Mouse (Mus musculus): ENCODE results near the gene Dll3.

GRCm38 (mm10) chr7:28341381-28341780 is 39.3 kb upstream of the Dll3 start:
- TF ChIP-seq CTCF (IDR thresholded peaks at IDR 0.05; ENCODE audit: extremely low read depth, insufficient read depth, insufficient read length, insufficient replicate concordance): no peak
- TF ChIP-seq POLR2A (IDR thresholded peaks at IDR 0.05; ENCODE audit: low read depth, low read length): no peak

Data from spleen, adult 2 months (tissue).